Mouse (Mus musculus): ENCODE data around the gene Copz1.

Copz1 gene

DNA sequence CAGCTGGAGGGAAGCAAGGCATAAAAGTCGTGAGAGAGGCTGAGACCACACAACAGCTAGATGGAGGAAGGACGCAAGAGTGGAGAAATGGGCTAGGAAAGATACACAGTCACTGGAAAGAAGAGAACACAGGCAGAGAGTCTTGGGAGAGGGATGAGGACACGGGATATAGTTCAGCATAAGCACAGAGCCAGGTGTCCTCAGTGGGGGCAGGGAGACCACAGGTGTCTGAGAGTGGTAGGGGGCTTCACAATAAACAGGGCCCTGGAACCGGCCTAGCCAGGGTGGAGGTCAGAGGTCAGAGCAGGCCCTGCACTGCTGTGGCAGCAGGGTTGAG is 66.3 kb downstream of the Copz1 start:
- Histone ChIP-seq H3K36me3 (ENCODE audit: insufficient read depth, low read length) (peaks cover 5% of the 10 kb centered on the region), H3K4me3 (replicated peaks; ENCODE audit: low read length) (peak overlapping the region; percentile 87), H3K9me3 (ENCODE audit: low read length) (no peaks in the 10 kb centered on the region), H3K27me3 (ENCODE audit: insufficient read depth, low read length) (peaks cover 31% of the 10 kb centered on the region), H3K4me1 (replicated peaks; ENCODE audit: low read depth, low read length) (peaks cover 97% of the 10 kb centered on the region)
- TF ChIP-seq CTCF (conservative IDR thresholded peaks at IDR 0.05; ENCODE audit: low read length) (no peak), NANOG (IDR thresholded peaks at IDR 0.05; ENCODE audit: borderline replicate concordance, low read length) (no peak), POU5F1 (IDR thresholded peaks at IDR 0.05; ENCODE audit: borderline replicate concordance, low read length) (no peak)

DNA sequence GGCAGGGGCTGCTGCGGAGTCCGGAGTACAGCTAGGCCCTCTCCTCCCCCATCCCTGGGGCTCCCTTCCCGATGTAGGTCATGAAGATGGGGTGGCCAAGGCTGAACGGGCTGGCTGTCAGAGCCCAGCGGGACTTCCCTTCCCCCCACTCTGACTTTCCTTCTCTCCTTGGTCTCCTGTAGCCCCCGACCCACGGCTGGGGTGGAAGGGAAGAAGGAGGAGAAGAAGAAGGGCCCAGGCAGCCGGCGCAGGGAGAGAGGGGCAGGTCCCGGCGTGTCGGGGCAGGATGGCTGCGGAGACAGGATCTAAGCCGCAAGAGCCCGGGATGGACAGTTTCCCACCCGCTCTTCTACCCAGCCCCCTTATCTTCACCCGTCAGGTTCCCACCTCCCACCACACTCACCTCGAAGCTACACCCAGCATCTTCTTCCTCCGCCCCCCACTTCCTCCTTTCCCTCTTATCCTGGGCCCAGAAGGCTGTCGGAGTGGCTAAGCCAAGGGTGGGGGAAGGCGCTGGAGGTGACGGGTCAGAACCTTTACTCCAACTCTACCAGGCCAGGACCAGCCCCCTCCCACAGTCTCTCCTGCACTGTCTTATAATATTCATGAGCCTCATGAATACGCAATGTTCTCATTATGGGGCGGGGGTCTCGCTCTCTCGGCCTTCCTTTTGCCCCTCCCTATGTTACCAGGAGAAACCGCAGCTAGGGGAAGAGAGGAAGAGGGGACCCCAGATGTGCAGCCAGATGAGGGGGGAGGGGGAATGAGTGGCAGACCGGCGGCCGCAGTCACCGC is 66.8 kb downstream of the Copz1 start:
- peaks cover 97% of the 10 kb centered on the region for H3K4me1 ChIP-seq (replicated peaks; ENCODE audit: low read depth, low read length)
- no peak for TF ChIP-seq POU5F1 (IDR thresholded peaks at IDR 0.05; ENCODE audit: borderline replicate concordance, low read length)
- TF ChIP-seq NANOG (IDR thresholded peaks at IDR 0.05; ENCODE audit: borderline replicate concordance, low read length), result no peak
- no peak for TF ChIP-seq CTCF (conservative IDR thresholded peaks at IDR 0.05; ENCODE audit: low read length)
- H3K9me3 ChIP-seq (ENCODE audit: low read length), result no peaks in the 10 kb centered on the region
- H3K27me3 ChIP-seq (ENCODE audit: insufficient read depth, low read length), result peaks cover 31% of the 10 kb centered on the region
- peaks cover 11% of the 10 kb centered on the region for H3K36me3 ChIP-seq (ENCODE audit: insufficient read depth, low read length)
- H3K4me3 ChIP-seq (replicated peaks; ENCODE audit: low read length), result peak overlapping the region; percentile 87

DNA sequence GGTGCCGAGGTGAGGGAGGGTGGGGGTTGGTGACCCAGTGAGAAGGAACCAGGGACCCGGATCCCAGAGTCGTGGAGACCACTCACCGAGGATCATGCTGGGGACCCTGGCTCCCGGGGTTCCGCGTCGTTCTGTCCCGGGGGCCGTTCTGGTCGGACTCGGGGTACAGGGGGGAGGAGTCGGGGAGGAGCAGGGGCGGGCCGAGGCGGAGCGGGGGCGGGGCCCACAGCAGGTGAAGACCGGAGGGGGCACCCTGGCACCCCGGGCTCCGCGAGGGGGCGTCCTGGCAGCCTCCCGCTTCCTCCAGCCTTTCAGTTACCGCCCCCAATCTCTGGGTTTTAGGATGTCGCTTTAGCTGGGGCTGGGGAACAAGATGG is 67.4 kb downstream of the Copz1 start, which contains the start of gene Zfp385a:
TSS of gene Zfp385a (minus strand) at position 133 of the 377 bp plus-strand sequence.
- TF ChIP-seq POU5F1 (IDR thresholded peaks at IDR 0.05; ENCODE audit: borderline replicate concordance, low read length), result no peak
- no peak for TF ChIP-seq NANOG (IDR thresholded peaks at IDR 0.05; ENCODE audit: borderline replicate concordance, low read length)
- no peak for TF ChIP-seq CTCF (conservative IDR thresholded peaks at IDR 0.05; ENCODE audit: low read length)
- H3K36me3 ChIP-seq (ENCODE audit: insufficient read depth, low read length), result peaks cover 17% of the 10 kb centered on the region
- peak within 1 kb of the TSS; percentile 87 for H3K4me3 ChIP-seq (replicated peaks; ENCODE audit: low read length)
- H3K9me3 ChIP-seq (ENCODE audit: low read length), result no peaks in the 10 kb centered on the region
- peaks cover 97% of the 10 kb centered on the region for H3K4me1 ChIP-seq (replicated peaks; ENCODE audit: low read depth, low read length)
- peaks cover 31% of the 10 kb centered on the region for H3K27me3 ChIP-seq (ENCODE audit: insufficient read depth, low read length)

DNA sequence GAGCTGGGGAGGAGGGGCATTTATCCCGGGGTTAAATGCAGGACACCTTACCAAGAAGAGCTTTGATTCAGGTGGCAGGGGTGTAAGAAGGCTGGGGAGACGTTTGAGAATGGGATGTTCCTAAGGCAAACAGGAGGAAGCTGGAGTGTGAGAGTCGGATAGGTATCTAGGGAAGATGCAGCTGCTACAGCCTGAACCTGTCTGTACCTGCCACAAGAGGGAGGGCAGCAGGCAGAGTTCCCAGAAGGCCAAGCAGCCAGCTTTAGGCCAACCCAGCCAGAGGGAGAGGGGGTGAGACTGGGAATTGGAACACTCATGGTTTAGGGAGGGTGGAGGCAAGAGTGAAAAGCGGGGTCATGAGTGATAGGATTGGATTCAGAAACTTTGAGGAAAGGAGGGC is 68.3 kb downstream of the Copz1 start:
- Histone ChIP-seq H3K36me3 (ENCODE audit: insufficient read depth, low read length) (peaks cover 25% of the 10 kb centered on the region), H3K4me3 (replicated peaks; ENCODE audit: low read length) (peak overlapping the region; percentile 87), H3K27me3 (ENCODE audit: insufficient read depth, low read length) (peaks cover 23% of the 10 kb centered on the region), H3K9me3 (ENCODE audit: low read length) (no peaks in the 10 kb centered on the region), H3K4me1 (replicated peaks; ENCODE audit: low read depth, low read length) (peaks cover 96% of the 10 kb centered on the region)
- peak; percentile 20; the same call in 1 of the 2 replicates for TF ChIP-seq CTCF (conservative IDR thresholded peaks at IDR 0.05; ENCODE audit: low read length)
- TF ChIP-seq NANOG (IDR thresholded peaks at IDR 0.05; ENCODE audit: borderline replicate concordance, low read length), result no peak
- TF ChIP-seq POU5F1 (IDR thresholded peaks at IDR 0.05; ENCODE audit: borderline replicate concordance, low read length), result no peak

DNA sequence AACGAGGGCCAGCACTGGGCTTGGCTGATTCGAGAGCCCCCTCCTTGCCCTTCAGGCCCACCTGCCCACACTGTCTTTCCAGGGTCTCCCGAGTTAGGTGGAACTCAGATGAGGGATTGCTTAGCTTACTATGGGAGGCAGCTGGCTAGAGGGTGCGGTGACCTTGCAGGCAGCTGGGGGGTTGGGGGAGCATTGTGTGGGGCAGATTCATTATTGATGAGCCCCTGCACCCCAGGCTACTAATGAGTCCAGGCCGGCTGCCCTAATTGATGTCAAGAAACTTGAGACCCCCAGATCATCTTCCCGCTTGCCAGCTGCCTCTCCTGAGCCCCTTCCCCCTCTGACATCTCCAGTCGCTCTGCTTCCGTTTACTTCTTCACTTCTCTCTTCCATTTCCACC is 69.0 kb downstream of the Copz1 start:
- peaks cover 22% of the 10 kb centered on the region for H3K27me3 ChIP-seq (ENCODE audit: insufficient read depth, low read length)
- H3K4me3 ChIP-seq (replicated peaks; ENCODE audit: low read length), result peak overlapping the region; percentile 87
- TF ChIP-seq POU5F1 (IDR thresholded peaks at IDR 0.05; ENCODE audit: borderline replicate concordance, low read length) (no peak), CTCF (conservative IDR thresholded peaks at IDR 0.05; ENCODE audit: low read length) (no peak), NANOG (IDR thresholded peaks at IDR 0.05; ENCODE audit: borderline replicate concordance, low read length) (no peak)
- H3K4me1 ChIP-seq (replicated peaks; ENCODE audit: low read depth, low read length), result peaks cover 89% of the 10 kb centered on the region
- no peaks in the 10 kb centered on the region for H3K9me3 ChIP-seq (ENCODE audit: low read length)
- H3K36me3 ChIP-seq (ENCODE audit: insufficient read depth, low read length), result peaks cover 33% of the 10 kb centered on the region

DNA sequence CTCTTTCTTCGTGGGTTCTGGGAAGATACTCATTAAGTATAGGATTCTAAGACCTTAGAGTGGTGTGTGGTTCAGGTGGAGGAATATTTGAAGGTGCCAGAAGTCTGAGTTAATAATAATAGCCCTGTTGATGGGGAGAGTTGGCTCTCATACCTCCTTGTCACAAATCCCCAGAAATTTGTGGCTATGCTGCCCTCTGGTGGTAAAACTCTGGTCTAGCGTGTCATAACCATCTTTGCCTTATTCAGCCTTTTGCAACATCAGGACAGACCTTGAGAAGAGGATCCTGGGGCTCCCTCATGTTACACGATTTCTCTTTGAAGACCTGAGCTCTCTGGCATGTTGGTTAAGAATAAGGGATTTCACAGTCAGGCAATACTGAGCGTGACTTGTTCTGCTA is 69.9 kb downstream of the Copz1 start:
- peaks cover 80% of the 10 kb centered on the region for H3K4me1 ChIP-seq (replicated peaks; ENCODE audit: low read depth, low read length)
- peaks cover 41% of the 10 kb centered on the region for H3K36me3 ChIP-seq (ENCODE audit: insufficient read depth, low read length)
- peaks cover 22% of the 10 kb centered on the region for H3K27me3 ChIP-seq (ENCODE audit: insufficient read depth, low read length)
- no peak overlapping the region for H3K4me3 ChIP-seq (replicated peaks; ENCODE audit: low read length)
- no peaks in the 10 kb centered on the region for H3K9me3 ChIP-seq (ENCODE audit: low read length)
- TF ChIP-seq CTCF (conservative IDR thresholded peaks at IDR 0.05; ENCODE audit: low read length) (peak; percentile 77), POU5F1 (IDR thresholded peaks at IDR 0.05; ENCODE audit: borderline replicate concordance, low read length) (no peak), NANOG (IDR thresholded peaks at IDR 0.05; ENCODE audit: borderline replicate concordance, low read length) (no peak)

DNA sequence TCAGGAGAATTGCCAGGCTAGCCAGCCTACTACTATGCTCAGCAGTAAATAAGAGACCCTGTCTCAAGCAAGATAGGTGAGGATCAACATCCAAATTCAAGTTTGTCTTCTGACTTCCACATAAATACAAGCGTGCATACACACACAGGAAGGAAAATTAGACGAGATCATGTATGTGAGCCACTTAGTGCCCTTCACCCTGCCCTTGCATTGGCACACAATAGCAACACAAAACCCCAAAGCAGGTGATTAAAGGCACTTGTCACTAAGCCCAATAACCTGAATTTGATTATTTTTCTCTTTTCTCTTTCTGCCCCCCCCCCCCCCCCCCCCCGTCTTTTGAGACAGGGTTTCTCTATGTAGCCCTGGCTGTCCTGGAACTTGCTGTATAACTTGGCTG is 70.5 kb downstream of the Copz1 start:
- Histone ChIP-seq H3K4me1 (replicated peaks; ENCODE audit: low read depth, low read length) (peaks cover 78% of the 10 kb centered on the region), H3K27me3 (ENCODE audit: insufficient read depth, low read length) (peaks cover 22% of the 10 kb centered on the region), H3K9me3 (ENCODE audit: low read length) (no peaks in the 10 kb centered on the region), H3K4me3 (replicated peaks; ENCODE audit: low read length) (no peak overlapping the region), H3K36me3 (ENCODE audit: insufficient read depth, low read length) (peaks cover 47% of the 10 kb centered on the region)
- no peak for TF ChIP-seq POU5F1 (IDR thresholded peaks at IDR 0.05; ENCODE audit: borderline replicate concordance, low read length)
- no peak for TF ChIP-seq NANOG (IDR thresholded peaks at IDR 0.05; ENCODE audit: borderline replicate concordance, low read length)
- no peak for TF ChIP-seq CTCF (conservative IDR thresholded peaks at IDR 0.05; ENCODE audit: low read length)

DNA sequence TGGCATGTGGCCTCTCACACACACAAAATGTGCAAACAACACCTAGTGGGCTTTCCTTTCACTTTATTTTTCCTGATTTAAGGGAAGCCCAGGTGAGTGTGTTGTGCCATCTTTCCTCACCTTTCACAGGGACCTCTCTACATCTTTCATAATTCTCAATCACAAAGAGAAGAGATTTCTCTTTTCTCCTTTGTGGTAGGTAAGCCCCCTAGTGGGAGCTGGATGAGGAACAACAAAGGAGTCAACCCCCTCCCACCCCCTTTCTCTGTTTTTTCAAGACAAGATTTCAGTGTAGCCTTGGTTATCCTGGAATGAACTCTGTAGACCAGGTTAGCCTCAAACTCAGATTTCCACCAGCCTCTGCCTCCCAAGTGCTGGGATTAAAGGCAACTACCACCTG is 71.0 kb downstream of the Copz1 start:
- TF ChIP-seq NANOG (IDR thresholded peaks at IDR 0.05; ENCODE audit: borderline replicate concordance, low read length) (no peak), POU5F1 (IDR thresholded peaks at IDR 0.05; ENCODE audit: borderline replicate concordance, low read length) (no peak), CTCF (conservative IDR thresholded peaks at IDR 0.05; ENCODE audit: low read length) (no peak)
- Histone ChIP-seq H3K27me3 (ENCODE audit: insufficient read depth, low read length) (peaks cover 20% of the 10 kb centered on the region), H3K4me1 (replicated peaks; ENCODE audit: low read depth, low read length) (peaks cover 72% of the 10 kb centered on the region), H3K9me3 (ENCODE audit: low read length) (no peaks in the 10 kb centered on the region), H3K36me3 (ENCODE audit: insufficient read depth, low read length) (peaks cover 53% of the 10 kb centered on the region), H3K4me3 (replicated peaks; ENCODE audit: low read length) (no peak overlapping the region)

Measured in E14TG2a.4 (cell line).